Comparison of ENCODE assay signal across 15 mouse cellular contexts in genomic region chr5:144283551-144284031, GRCm38 (mm10). TPM values are rescaled to one million over a fixed set of nuclear protein-coding genes. Genes with fewer than 3 reads are reported as not detected.
DNase-seq lines count a peak whose midpoint lies in the region; ATAC-seq and TF ChIP-seq lines count a peak whose summit lies in the region.
"Had no signal": no experiment of that assay in that cellular context is flagged by ENCODE, and none has a peak within 500 bp of the region (broad histone marks: within the 10 kb centered on the region; RNA-seq: fewer than 3 reads in every experiment).

No protein-coding gene starts in this region.

- TF ChIP-seq EP300 in MEL (IDR thresholded peaks at IDR 0.05; ENCODE audit: low read depth in 1 of 2, low read length in 2 of 2) = no peak

- H3K27me3 ChIP-seq in MEL (ENCODE audit: control insufficient read depth in 1 of 2, insufficient read depth in 2 of 2, low read length in 2 of 2) = no peaks in the 10 kb centered on the region
- H3K27me3 ChIP-seq: lung, embryonic 15.5 days had no signal

- H3K9ac ChIP-seq in MEL (ENCODE audit: control insufficient read depth, low read depth, low read length, poor library complexity, severe bottlenecking) = no peak overlapping the region
- H3K9ac ChIP-seq: lung, embryonic 15.5 days had no signal

- H3K79me2 ChIP-seq in MEL (ENCODE audit: control insufficient read depth, insufficient read depth, low read length, poor library complexity) = no peaks in the 10 kb centered on the region

- peak; percentile 51 to 54 for DNase-seq in heart, adult 18-20 months
- DNase-seq in heart, postnatal 4 days = no peak
- peak; percentile 25 for DNase-seq in 3T3-L1 (ENCODE audit: low read depth, low spot score)
- peak; percentile 66 for DNase-seq in MEL (ENCODE audit: low read depth, low spot score)
- DNase-seq in left cerebral cortex, postnatal 10 days (ENCODE audit: extremely low spot score in 1 of 2, low spot score in 2 of 2) = no peak
- DNase-seq in urinary bladder, postnatal 14 days (ENCODE audit: low spot score) = no peak
- no peak for DNase-seq in right cerebral cortex, adult 2 months (ENCODE audit: low spot score in 2 of 2)
- DNase-seq: adrenal gland, adult 2 months; cerebellum, adult 2 months; gastrocnemius, postnatal 10 days; left cerebral cortex, postnatal 4 days; right cerebral cortex, adult 18-20 months had no signal

- H3K27ac ChIP-seq in MEL (ENCODE audit: control insufficient read depth, low read depth, low read length) = no peak overlapping the region
- H3K27ac ChIP-seq: lung, embryonic 15.5 days had no signal

- peaks cover 0 to 12% of the 10 kb centered on the region in 2 experiments; a peak in 2 of 4 replicates for H3K4me1 ChIP-seq in MEL (ENCODE audit: control insufficient read depth in 1 of 2, insufficient read depth in 2 of 2, low read length in 2 of 2)
- H3K4me1 ChIP-seq: lung, embryonic 15.5 days had no signal

- no peaks in the 10 kb centered on the region for H3K9me3 ChIP-seq in MEL (replicated peaks; ENCODE audit: insufficient read depth, low read length)
- H3K9me3 ChIP-seq: lung, embryonic 15.5 days had no signal

- TF ChIP-seq RAD21 in MEL (IDR thresholded peaks at IDR 0.05; ENCODE audit: low read depth, low read length) = no peak

- intact Hi-C loops in left cerebral cortex, postnatal 10 days (cut with DNase I) = no loop called here

- peak; percentile 21 for ATAC-seq in inflammation-experienced regulatory T-cells, adult 6 months
- ATAC-seq: hindbrain, embryonic 16.5 days had no signal

- no peak for TF ChIP-seq CTCF in MEL (IDR thresholded peaks at IDR 0.05 in 2 of 3, conservative IDR thresholded peaks at IDR 0.05 in 1 of 3; ENCODE audit: control insufficient read depth in 1 of 3, insufficient read depth in 1 of 3, low read depth in 2 of 3, low read length in 3 of 3, poor library complexity in 1 of 3, severe bottlenecking in 1 of 3)

- peaks cover 0 to 6% of the 10 kb centered on the region in 2 experiments; a peak in 1 of 4 replicates for H3K36me3 ChIP-seq in MEL (ENCODE audit: control insufficient read depth in 1 of 2, insufficient read depth in 2 of 2, low read length in 2 of 2)

- no peak overlapping the region for H3K4me3 ChIP-seq in MEL (ENCODE audit: control insufficient read depth in 1 of 2, insufficient read depth in 1 of 2, low read depth in 2 of 2, low read length in 2 of 2)
- H3K4me3 ChIP-seq: lung, embryonic 15.5 days had no signal

- TF ChIP-seq POLR2A in MEL (IDR thresholded peaks at IDR 0.05; ENCODE audit: control insufficient read depth in 1 of 2, insufficient read depth in 1 of 2, low read depth in 1 of 2, low read length in 2 of 2, poor library complexity in 1 of 2) = no peak

TF ChIP-seq in MEL, 35 proteins besides CTCF, POLR2A, EP300 and RAD21:
- TF ChIP-seq HCFC1 (IDR thresholded peaks at IDR 0.05; ENCODE audit: low read depth, low read length) = no peak
- TF ChIP-seq ZNF384 (IDR thresholded peaks at IDR 0.05; ENCODE audit: low read depth, low read length) = peak; percentile 53
- no peak for TF ChIP-seq RCOR1 (IDR thresholded peaks at IDR 0.05; ENCODE audit: low read depth, low read length)
- no peak for TF ChIP-seq UBTF (IDR thresholded peaks at IDR 0.05; ENCODE audit: borderline replicate concordance, insufficient read depth, low read depth, low read length)
- peak; percentile 67 for TF ChIP-seq ETS1 (IDR thresholded peaks at IDR 0.05; ENCODE audit: low read depth, low read length)
- TF ChIP-seq GATA1 (IDR thresholded peaks at IDR 0.05; ENCODE audit: low read depth, low read length) = no peak
- peak; percentile 54 for TF ChIP-seq SIN3A (IDR thresholded peaks at IDR 0.05; ENCODE audit: low read length)

RNA-seq across cellular contexts. Expression of gene Bri3, which starts 39.4 kb away (rescaled TPM):
- 100 to 1,000 TPM; 149 to 160 TPM for total RNA-seq in heart, adult 18-20 months (2021)
- 100 to 1,000 TPM; 180 to 221 TPM for total RNA-seq in heart, postnatal 4 days (2021)
- 16.5 and 21.6 TPM in 2 replicates for total RNA-seq in MEL (2012; rRNA removed)
- polyA plus RNA-seq in MEL (2012; ENCODE audit: insufficient read depth in 1 of 2, insufficient read length in 2 of 2, low read depth in 1 of 2, low replicate concordance in 2 of 2, missing spikeins in 1 of 2) = 10 to 100 TPM in 1 of 2 experiments, not detected in 1; 40.5 TPM
- 1 to 10 TPM; 2.0 to 5.2 (median 3.2) TPM for polyA plus RNA-seq in inflammation-experienced regulatory T-cells, adult 6 months (2017; shearing (Covaris generic))
- total RNA-seq in left cerebral cortex, postnatal 10 days (2021) = 10 to 100 TPM; 58.7 to 60.6 TPM

Comparison
In these comparisons a context has a peak if more than half of its experiments do, and no peak if none do; other contexts are left out.
1. DNase-seq: peak in heart, adult 18-20 months (2 of 2), 3T3-L1 (single experiment) and MEL (single experiment); none in heart, postnatal 4 days (single experiment), left cerebral cortex, postnatal 10 days (0 of 2), urinary bladder, postnatal 14 days (single experiment) and right cerebral cortex, adult 2 months (0 of 2).